Comparison of ENCODE assay signal across 8 mouse cellular contexts in genomic region chr9:110531151-110531791, GRCm38 (mm10). TPM values are rescaled to one million over a fixed set of nuclear protein-coding genes. Genes with fewer than 3 reads are reported as not detected.
DNase-seq lines count a peak whose midpoint lies in the region; ATAC-seq and TF ChIP-seq lines count a peak whose summit lies in the region.

No protein-coding gene starts in this region.

- peak overlapping the region; percentile 70 for H3K4me2 ChIP-seq in heart, embryonic 13.5 days
- H3K4me2 ChIP-seq in hindbrain, embryonic 13.5 days = peak overlapping the region; percentile 55
- peak overlapping the region; percentile 57 for H3K4me2 ChIP-seq in midbrain, postnatal 0 days (ENCODE audit: low read depth, low read length, poor library complexity, severe bottlenecking)

- TF ChIP-seq CTCF in midbrain, postnatal 0 days (IDR thresholded peaks at IDR 0.05) = no peak

- DNase-seq in heart, adult 8-10 months (ENCODE audit: low spot score) = no peak
- DNase-seq in c-Kit-positive CD71-positive TER-119-positive erythroid progenitor cells, embryonic 14.5 days (ENCODE audit: low spot score) = peak; percentile 21
- DNase-seq in midbrain, postnatal 0 days (ENCODE audit: low spot score) = peak; percentile 1
- DNase-seq in left cerebral cortex, adult 18-20 months (ENCODE audit: low spot score in 2 of 2) = no peak
- no peak for DNase-seq in spleen, postnatal 36 days (ENCODE audit: low spot score in 2 of 2)
- no peak for DNase-seq in layer of hippocampus, adult 9-11 months

- peaks cover 36% of the 10 kb centered on the region for H3K4me1 ChIP-seq in heart, embryonic 13.5 days
- H3K4me1 ChIP-seq in hindbrain, embryonic 13.5 days (replicated peaks) = peaks cover 38% of the 10 kb centered on the region
- peaks cover 16% of the 10 kb centered on the region for H3K4me1 ChIP-seq in midbrain, postnatal 0 days (ENCODE audit: insufficient read depth, low read length)

- 0 out of 2 replicates have a peak, but pooled peaks cover 2% of the 10 kb centered on the region for H3K36me3 ChIP-seq in heart, embryonic 13.5 days
- H3K36me3 ChIP-seq in hindbrain, embryonic 13.5 days = no peaks in the 10 kb centered on the region
- no peaks in the 10 kb centered on the region for H3K36me3 ChIP-seq in midbrain, postnatal 0 days (ENCODE audit: insufficient read depth, low read length)

- 20% methylated on average over 6 of the region's 6 CpGs for WGBS in heart, embryonic 13.5 days
- WGBS in hindbrain, embryonic 13.5 days = 29% methylated on average over 6 of the region's 6 CpGs
- 25% methylated on average over 6 of the region's 6 CpGs for WGBS in midbrain, postnatal 0 days

- peak overlapping the region; percentile 99 for H3K4me3 ChIP-seq in heart, embryonic 13.5 days
- H3K4me3 ChIP-seq in hindbrain, embryonic 13.5 days = peak overlapping the region; percentile 98
- peak overlapping the region; percentile 100 for H3K4me3 ChIP-seq in midbrain, postnatal 0 days (ENCODE audit: low read depth, low read length)

- H3K9ac ChIP-seq in heart, embryonic 13.5 days = peak overlapping the region; percentile 91
- peak overlapping the region; percentile 56 for H3K9ac ChIP-seq in hindbrain, embryonic 13.5 days
- no peak overlapping the region for H3K9ac ChIP-seq in midbrain, postnatal 0 days (replicated peaks; ENCODE audit: low read length, poor library complexity, severe bottlenecking)

- no peak for ATAC-seq in heart, embryonic 13.5 days (ENCODE audit: extremely low read depth, insufficient number of reproducible peaks, low FRiP score, low TSS enrichment)
- ATAC-seq in hindbrain, embryonic 13.5 days (ENCODE audit: low FRiP score) = no peak
- no peak for ATAC-seq in midbrain, postnatal 0 days (ENCODE audit: low FRiP score)

- H3K9me3 ChIP-seq in heart, embryonic 13.5 days = no peaks in the 10 kb centered on the region
- H3K9me3 ChIP-seq in hindbrain, embryonic 13.5 days = no peaks in the 10 kb centered on the region
- H3K9me3 ChIP-seq in midbrain, postnatal 0 days (ENCODE audit: low read length) = no peaks in the 10 kb centered on the region

- H3K27me3 ChIP-seq in heart, embryonic 13.5 days (replicated peaks) = no peaks in the 10 kb centered on the region
- H3K27me3 ChIP-seq in hindbrain, embryonic 13.5 days = no peaks in the 10 kb centered on the region
- H3K27me3 ChIP-seq in midbrain, postnatal 0 days (ENCODE audit: insufficient read depth, low read length) = no peaks in the 10 kb centered on the region

- peak overlapping the region; percentile 100 for H3K27ac ChIP-seq in heart, embryonic 13.5 days (replicated peaks)
- H3K27ac ChIP-seq in hindbrain, embryonic 13.5 days = peak overlapping the region; percentile 44
- no peak overlapping the region for H3K27ac ChIP-seq in midbrain, postnatal 0 days (ENCODE audit: low read depth, low read length)

RNA-seq across cellular contexts. Expression of gene Setd2, which starts 1.1 kb away (rescaled TPM):
- polyA plus RNA-seq in heart, embryonic 13.5 days (2015; fragmentation: Nextera tagmentation; extraction: Ambion mirVana) = 19.1 and 20.7 TPM in 2 replicates
- total RNA-seq in heart, adult 8-10 months (2022) = 10 to 100 TPM; 32.6 to 44.5 (median 36.5) TPM
- polyA plus RNA-seq in hindbrain, embryonic 13.5 days (2015; fragmentation: Nextera tagmentation; extraction: Ambion mirVana) = 37.9 and 40.3 TPM in 2 replicates
- total RNA-seq in midbrain, postnatal 0 days (2014; rRNA removed) = 69.3 and 77.3 TPM in 2 replicates
- 22.0 and 24.9 TPM in 2 replicates for polyA plus RNA-seq in midbrain, postnatal 0 days (2015; fragmentation: Nextera tagmentation; extraction: Ambion mirVana)
- total RNA-seq in left cerebral cortex, adult 18-20 months (2021) = 10 to 100 TPM; 60.2 to 61.9 TPM

RNA-seq across cellular contexts. Expression of gene Kif9, which starts 54.5 kb away (rescaled TPM):
- 0.38 and 0.51 TPM in 2 replicates for polyA plus RNA-seq in heart, embryonic 13.5 days (2015; fragmentation: Nextera tagmentation; extraction: Ambion mirVana)
- total RNA-seq in heart, adult 8-10 months (2022) = under 1 TPM; 0.14 to 0.31 (median 0.20) TPM
- 3.0 and 6.2 TPM in 2 replicates for polyA plus RNA-seq in hindbrain, embryonic 13.5 days (2015; fragmentation: Nextera tagmentation; extraction: Ambion mirVana)
- total RNA-seq in midbrain, postnatal 0 days (2014; rRNA removed) = 3.7 and 4.2 TPM in 2 replicates
- 4.1 and 5.6 TPM in 2 replicates for polyA plus RNA-seq in midbrain, postnatal 0 days (2015; fragmentation: Nextera tagmentation; extraction: Ambion mirVana)
- 1 to 10 TPM; 3.6 to 5.3 TPM for total RNA-seq in left cerebral cortex, adult 18-20 months (2021)

RNA-seq across cellular contexts. Expression of gene Klhl18, which starts 54.8 kb away (rescaled TPM):
- polyA plus RNA-seq in heart, embryonic 13.5 days (2015; fragmentation: Nextera tagmentation; extraction: Ambion mirVana) = 6.9 and 8.4 TPM in 2 replicates
- 10 to 100 TPM in 3 of 4 experiments, 1 to 10 TPM in 1; 9.2 to 14.6 (median 11.1) TPM for total RNA-seq in heart, adult 8-10 months (2022)
- 16.4 and 17.1 TPM in 2 replicates for polyA plus RNA-seq in hindbrain, embryonic 13.5 days (2015; fragmentation: Nextera tagmentation; extraction: Ambion mirVana)
- total RNA-seq in midbrain, postnatal 0 days (2014; rRNA removed) = 39.7 and 40.1 TPM in 2 replicates
- 25.9 and 27.4 TPM in 2 replicates for polyA plus RNA-seq in midbrain, postnatal 0 days (2015; fragmentation: Nextera tagmentation; extraction: Ambion mirVana)
- 10 to 100 TPM; 30.0 to 30.6 TPM for total RNA-seq in left cerebral cortex, adult 18-20 months (2021)

Comparison
In these comparisons a context has a peak if more than half of its experiments do, and no peak if none do; other contexts are left out.
1. DNase-seq: peak in c-Kit-positive CD71-positive TER-119-positive erythroid progenitor cells, embryonic 14.5 days (single experiment) and midbrain, postnatal 0 days (single experiment); none in heart, adult 8-10 months (single experiment), left cerebral cortex, adult 18-20 months (0 of 2), spleen, postnatal 36 days (0 of 2) and layer of hippocampus, adult 9-11 months (single experiment).
2. Peak in every context shown above with its lines, with median percentiles within 50 percentile points of each other: H3K4me2 ChIP-seq and H3K4me3 ChIP-seq.